Mouse (Mus musculus): ENCODE measurements around the gene Nudt4. TPM values are rescaled to one million over a fixed set of nuclear protein-coding genes. Genes with fewer than 3 reads are reported as not detected.

The Nudt4 gene
- 100 to 1,000 TPM; 245 to 277 TPM for total RNA-seq (2021)

- intact Hi-C loops (cut with DNase I), result loop anchor here (2.0 to 5.0 kb wide), 2 partner anchors 207 to 1053 kb away; partner anchors contain the start of gene Btg1
- DNase-seq, result peak; percentile 88 to 89
These were observed at the start of gene Nudt4 for GRCm38 (mm10) chr10:95563851-95564845. Gene Nudt4 (minus strand): TSS chr10:95564146.

GRCm38 (mm10) chr10:95611331-95611721, 47.4 kb upstream of the Nudt4 start:
- intact Hi-C loops (cut with DNase I), result no loop called here
- peak; percentile 28 for DNase-seq

- intact Hi-C loops (cut with DNase I), result no loop called here
- no peak for DNase-seq
These were observed 46.9 kb upstream of the Nudt4 start for GRCm38 (mm10) chr10:95610666-95611330.

- no peak for DNase-seq
- intact Hi-C loops (cut with DNase I), result no loop called here
These were observed 41.1 kb upstream of the Nudt4 start for GRCm38 (mm10) chr10:95604979-95605613.

- DNase-seq, result no peak
- intact Hi-C loops (cut with DNase I), result no loop called here
These were observed 36.6 kb upstream of the Nudt4 start for GRCm38 (mm10) chr10:95600527-95600926.

GRCm38 (mm10) chr10:95599740-95600139, 35.8 kb upstream of the Nudt4 start:
- intact Hi-C loops (cut with DNase I), result no loop called here
- no peak for DNase-seq

- intact Hi-C loops (cut with DNase I), result no loop called here
These were observed 34.2 kb upstream of the Nudt4 start for GRCm38 (mm10) chr10:95598056-95598587.

GRCm38 (mm10) chr10:95595852-95596639, 32.1 kb upstream of the Nudt4 start:
- DNase-seq, result no peak
- intact Hi-C loops (cut with DNase I), result no loop called here

More at GRCm38 (mm10) chr10:95598056-95598587, 34.2 kb upstream of the Nudt4 start:
- no peak for DNase-seq

- no peak for DNase-seq
- intact Hi-C loops (cut with DNase I), result no loop called here
These were observed 30.5 kb upstream of the Nudt4 start for GRCm38 (mm10) chr10:95594414-95594813.

- DNase-seq, result no peak
- intact Hi-C loops (cut with DNase I), result no loop called here
These were observed 27.3 kb upstream of the Nudt4 start for GRCm38 (mm10) chr10:95591257-95591656.

GRCm38 (mm10) chr10:95590196-95590595, 26.2 kb upstream of the Nudt4 start:
- intact Hi-C loops (cut with DNase I), result no loop called here
- no peak for DNase-seq

GRCm38 (mm10) chr10:95589196-95589595, 25.2 kb upstream of the Nudt4 start:
- no peak for DNase-seq
- intact Hi-C loops (cut with DNase I), result no loop called here

- DNase-seq, result no peak
- intact Hi-C loops (cut with DNase I), result no loop called here
These were observed 23.7 kb upstream of the Nudt4 start for GRCm38 (mm10) chr10:95587509-95588220.

GRCm38 (mm10) chr10:95585554-95585953, 21.6 kb upstream of the Nudt4 start:
- no peak for DNase-seq
- intact Hi-C loops (cut with DNase I), result no loop called here

GRCm38 (mm10) chr10:95577567-95577950, 13.6 kb upstream of the Nudt4 start:
- no peak for DNase-seq
- intact Hi-C loops (cut with DNase I), result no loop called here

GRCm38 (mm10) chr10:95576876-95577566, 13.1 kb upstream of the Nudt4 start:
- intact Hi-C loops (cut with DNase I), result no loop called here
- no peak for DNase-seq

GRCm38 (mm10) chr10:95575839-95576380, 12.0 kb upstream of the Nudt4 start:
- intact Hi-C loops (cut with DNase I), result no loop called here

GRCm38 (mm10) chr10:95574994-95575393, 11.0 kb upstream of the Nudt4 start:
- no peak for DNase-seq
- intact Hi-C loops (cut with DNase I), result no loop called here

More at GRCm38 (mm10) chr10:95575839-95576380, 12.0 kb upstream of the Nudt4 start:
- DNase-seq, result no peak
